Mouse (Mus musculus): Measurements from ENCODE around the gene Macf1. TPM values are rescaled to one million over a fixed set of nuclear protein-coding genes. Genes with fewer than 3 reads are reported as not detected.

Gene Macf1
- polyA plus RNA-seq, 1 experiment from 2014 or later: 76.5 TPM

DNA sequence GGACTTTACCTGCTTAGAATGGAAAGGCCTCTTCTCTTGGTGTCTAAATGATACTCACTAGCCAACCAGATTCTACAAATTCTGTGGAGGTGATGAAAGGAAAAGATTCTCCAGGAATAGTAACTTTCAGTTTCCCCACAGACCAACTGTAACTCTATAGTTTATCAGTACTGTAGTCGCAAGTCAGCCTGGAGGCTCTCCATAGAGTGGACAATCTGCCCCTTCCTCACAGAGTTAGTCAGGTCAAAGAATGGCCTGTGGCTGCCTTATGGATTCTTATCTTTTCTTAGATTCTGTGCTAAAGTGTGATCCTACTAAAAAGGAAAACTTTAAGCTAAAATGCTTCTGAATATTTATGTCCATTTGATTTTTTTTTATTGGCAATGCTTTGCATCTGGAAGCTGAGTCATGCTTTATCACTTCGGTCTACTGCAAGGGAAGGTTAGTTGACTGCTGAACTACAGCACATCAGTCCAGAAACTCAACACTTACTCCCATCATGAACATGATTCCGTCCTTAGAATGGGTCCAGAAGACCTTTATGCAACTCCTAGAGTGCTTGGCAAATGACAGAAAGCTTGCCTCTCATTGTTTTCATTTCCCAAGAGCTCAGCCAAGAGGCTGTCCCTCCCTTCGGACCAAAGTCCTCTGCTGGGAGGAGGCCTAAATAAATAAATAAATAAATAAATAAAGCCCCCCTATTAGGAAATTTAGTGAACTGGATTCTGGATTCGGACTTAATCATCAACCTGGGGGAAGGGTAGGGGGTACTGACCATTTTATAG is 256.1 kb downstream of the Macf1 start:
- no peak for DNase-seq (ENCODE audit: low spot score)
- WGBS: 96% methylated on average over 5 of the region's 5 CpGs
- H3K36me3 ChIP-seq (ENCODE audit: control insufficient read depth, insufficient read depth, low read length): peaks cover 37% of the 10 kb centered on the region

GRCm38 (mm10) chr4:123427271-123427899 is 256.8 kb downstream of the Macf1 start:
- Histone ChIP-seq H3K4me2 (ENCODE audit: low read length) (no peak overlapping the region), H3K36me3 (ENCODE audit: control insufficient read depth, insufficient read depth, low read length) (peaks cover 30% of the 10 kb centered on the region), H3K27me3 (replicated peaks; ENCODE audit: control insufficient read depth, insufficient read depth, low read length) (no peaks in the 10 kb centered on the region), H3K9ac (ENCODE audit: low read length) (no peak overlapping the region), H3K4me3 (ENCODE audit: low read depth, low read length) (no peak overlapping the region), H3K27ac (ENCODE audit: low read depth, low read length) (no peak overlapping the region), H3K4me1 (ENCODE audit: control insufficient read depth, insufficient read depth, low read length) (no peaks in the 10 kb centered on the region), H3K9me3 (replicated peaks; ENCODE audit: control insufficient read depth, low read length) (no peaks in the 10 kb centered on the region)
- DNase-seq (ENCODE audit: low spot score) (no peak), ATAC-seq (no peak)
- WGBS: 92% methylated on average over 9 of the region's 9 CpGs

More for the DNA sequence above, 256.1 kb downstream of the Macf1 start:
- no peak for ATAC-seq
- Histone ChIP-seq H3K9me3 (replicated peaks; ENCODE audit: control insufficient read depth, low read length) (no peaks in the 10 kb centered on the region), H3K9ac (ENCODE audit: low read length) (no peak overlapping the region), H3K27ac (ENCODE audit: low read depth, low read length) (no peak overlapping the region), H3K27me3 (replicated peaks; ENCODE audit: control insufficient read depth, insufficient read depth, low read length) (no peaks in the 10 kb centered on the region), H3K4me3 (ENCODE audit: low read depth, low read length) (no peak overlapping the region), H3K4me2 (ENCODE audit: low read length) (no peak overlapping the region), H3K4me1 (ENCODE audit: control insufficient read depth, insufficient read depth, low read length) (no peaks in the 10 kb centered on the region)

DNA sequence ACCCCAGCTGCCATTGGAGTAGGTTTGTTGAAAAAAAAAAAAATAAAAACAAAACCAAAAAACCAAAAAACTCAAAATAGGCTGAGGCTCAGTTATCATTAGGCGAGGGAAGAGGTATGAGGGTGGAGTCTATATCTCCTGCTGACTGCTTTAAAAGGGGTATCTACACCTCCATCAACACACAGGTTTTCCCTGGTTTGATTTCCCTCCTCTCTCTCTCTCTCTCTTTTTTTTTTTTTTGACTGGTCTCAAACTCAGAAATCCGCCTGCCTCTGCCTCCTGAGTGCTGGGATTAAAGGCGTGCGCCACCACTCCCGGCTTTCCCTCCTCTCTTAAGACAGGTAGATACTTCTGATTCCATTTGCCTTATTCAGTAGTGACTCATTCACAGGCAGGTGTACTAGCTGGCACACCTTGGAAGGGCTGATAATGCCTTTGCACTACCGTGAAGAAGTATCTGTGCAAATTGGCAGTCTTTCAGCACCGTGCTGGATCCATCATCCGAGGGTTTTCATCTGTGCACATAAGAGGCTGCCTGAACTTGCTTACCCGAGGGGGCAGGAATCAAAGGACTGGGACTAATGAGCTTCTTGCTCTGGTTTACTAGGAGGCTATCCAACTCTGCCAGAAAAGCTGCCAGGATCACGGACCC is 257.6 kb downstream of the Macf1 start:
- Histone ChIP-seq H3K9me3 (replicated peaks; ENCODE audit: control insufficient read depth, low read length) (no peaks in the 10 kb centered on the region), H3K36me3 (ENCODE audit: control insufficient read depth, insufficient read depth, low read length) (peaks cover 23% of the 10 kb centered on the region), H3K9ac (ENCODE audit: low read length) (no peak overlapping the region), H3K27ac (ENCODE audit: low read depth, low read length) (no peak overlapping the region), H3K4me3 (ENCODE audit: low read depth, low read length) (no peak overlapping the region), H3K27me3 (replicated peaks; ENCODE audit: control insufficient read depth, insufficient read depth, low read length) (no peaks in the 10 kb centered on the region), H3K4me1 (ENCODE audit: control insufficient read depth, insufficient read depth, low read length) (no peaks in the 10 kb centered on the region), H3K4me2 (ENCODE audit: low read length) (no peak overlapping the region)
- 83% methylated on average over 10 of the region's 10 CpGs for WGBS
- DNase-seq (ENCODE audit: low spot score): no peak
- ATAC-seq: no peak

DNA sequence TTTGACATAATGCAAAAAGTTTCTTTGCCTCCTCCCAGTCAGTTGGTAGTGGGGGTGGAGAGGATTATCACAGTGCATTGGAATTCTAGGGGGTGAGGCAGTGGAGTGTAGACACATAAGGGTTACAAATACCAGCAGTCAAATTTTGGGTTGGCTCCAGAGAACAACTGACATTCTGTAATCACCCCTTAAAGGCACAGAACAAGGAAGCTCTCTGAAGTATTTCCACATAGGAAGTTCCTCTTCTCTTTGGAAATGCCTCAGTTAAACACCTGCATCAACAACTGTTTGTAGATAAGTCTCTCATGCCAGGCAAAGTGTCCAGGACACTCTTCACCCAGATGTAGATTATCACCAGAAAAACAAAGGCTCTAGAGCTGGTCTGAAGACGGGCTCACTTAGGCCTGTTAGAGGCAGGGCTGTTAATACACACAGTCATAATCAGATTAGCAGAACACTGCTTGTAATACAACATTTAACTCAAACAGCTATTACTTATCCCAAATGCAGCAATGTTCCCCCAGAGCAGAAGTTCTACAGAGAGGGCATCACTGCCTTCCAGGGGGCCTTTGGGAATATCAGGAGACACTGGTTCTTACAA is 258.4 kb downstream of the Macf1 start:
- Histone ChIP-seq H3K4me2 (ENCODE audit: low read length) (no peak overlapping the region), H3K9me3 (replicated peaks; ENCODE audit: control insufficient read depth, low read length) (no peaks in the 10 kb centered on the region), H3K9ac (ENCODE audit: low read length) (no peak overlapping the region), H3K4me3 (ENCODE audit: low read depth, low read length) (no peak overlapping the region), H3K27me3 (replicated peaks; ENCODE audit: control insufficient read depth, insufficient read depth, low read length) (no peaks in the 10 kb centered on the region), H3K4me1 (ENCODE audit: control insufficient read depth, insufficient read depth, low read length) (no peaks in the 10 kb centered on the region), H3K27ac (ENCODE audit: low read depth, low read length) (no peak overlapping the region), H3K36me3 (ENCODE audit: control insufficient read depth, insufficient read depth, low read length) (peaks cover 16% of the 10 kb centered on the region)
- ATAC-seq (no peak), DNase-seq (ENCODE audit: low spot score) (no peak)
- 77% methylated on average over 1 of the region's 1 CpGs for WGBS

- DNase-seq (ENCODE audit: low spot score) (no peak), ATAC-seq (no peak)
- no peak overlapping the region for H3K4me2 ChIP-seq (ENCODE audit: low read length)
- no peaks in the 10 kb centered on the region for H3K27me3 ChIP-seq (replicated peaks; ENCODE audit: control insufficient read depth, insufficient read depth, low read length)
- H3K4me1 ChIP-seq (ENCODE audit: control insufficient read depth, insufficient read depth, low read length): no peaks in the 10 kb centered on the region
- no peak overlapping the region for H3K9ac ChIP-seq (ENCODE audit: low read length)
- H3K36me3 ChIP-seq (ENCODE audit: control insufficient read depth, insufficient read depth, low read length): 0 out of 2 replicates have a peak, but pooled peaks cover 7% of the 10 kb centered on the region
- 95% methylated on average over 2 of the region's 2 CpGs for WGBS
- H3K9me3 ChIP-seq (replicated peaks; ENCODE audit: control insufficient read depth, low read length): no peaks in the 10 kb centered on the region
- no peak overlapping the region for H3K27ac ChIP-seq (ENCODE audit: low read depth, low read length)
- H3K4me3 ChIP-seq (ENCODE audit: low read depth, low read length): no peak overlapping the region
Measured at GRCm38 (mm10) chr4:123424050-123424449, 260.1 kb downstream of the Macf1 start.

DNA sequence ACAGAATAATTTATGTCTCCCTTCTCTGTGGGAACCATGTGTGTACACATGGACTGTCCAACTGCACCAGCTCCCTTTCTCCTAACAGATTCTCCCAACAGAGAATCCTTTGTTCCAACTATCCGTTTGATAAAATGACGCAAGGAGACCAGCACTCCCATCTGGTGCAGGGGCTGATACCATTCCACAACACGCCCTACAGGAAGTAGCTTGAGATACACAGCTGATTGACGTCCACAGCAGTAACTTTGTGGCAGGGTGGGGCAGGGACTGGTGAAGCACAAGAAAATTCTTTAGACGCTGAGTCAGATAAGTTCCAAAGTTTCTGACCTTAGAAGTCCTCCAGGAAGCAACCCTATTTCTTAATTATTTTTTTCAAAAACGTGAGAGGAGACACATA is 261.3 kb downstream of the Macf1 start:
- ATAC-seq (no peak), DNase-seq (ENCODE audit: low spot score) (no peak)
- no peak overlapping the region for H3K27ac ChIP-seq (ENCODE audit: low read depth, low read length)
- WGBS: 84% methylated on average over 6 of the region's 6 CpGs
- H3K27me3 ChIP-seq (replicated peaks; ENCODE audit: control insufficient read depth, insufficient read depth, low read length): no peaks in the 10 kb centered on the region
- H3K9me3 ChIP-seq (replicated peaks; ENCODE audit: control insufficient read depth, low read length): no peaks in the 10 kb centered on the region
- H3K4me1 ChIP-seq (ENCODE audit: control insufficient read depth, insufficient read depth, low read length): no peaks in the 10 kb centered on the region
- H3K4me2 ChIP-seq (ENCODE audit: low read length): no peak overlapping the region
- no peak overlapping the region for H3K4me3 ChIP-seq (ENCODE audit: low read depth, low read length)
- H3K9ac ChIP-seq (ENCODE audit: low read length): no peak overlapping the region
- 0 out of 2 replicates have a peak, but pooled peaks cover 7% of the 10 kb centered on the region for H3K36me3 ChIP-seq (ENCODE audit: control insufficient read depth, insufficient read depth, low read length)

DNA sequence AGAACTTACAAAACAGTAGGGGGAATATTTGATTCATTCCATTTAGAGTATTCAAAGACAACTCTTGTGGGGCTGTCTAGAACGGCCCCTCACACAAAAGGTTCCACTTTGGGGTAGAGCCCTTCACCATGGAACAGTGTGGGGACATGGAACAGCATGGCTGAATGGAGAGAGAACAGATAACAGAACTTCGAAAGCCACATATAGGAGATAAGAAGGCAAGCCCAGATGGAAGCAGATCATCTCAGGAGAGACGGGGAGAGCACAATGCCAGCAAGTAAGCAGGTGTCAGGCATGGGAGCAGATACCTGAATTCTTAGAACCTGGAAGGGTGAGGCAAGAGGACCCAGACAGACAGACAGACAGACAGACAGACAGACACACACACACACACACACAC is 266.1 kb downstream of the Macf1 start:
- no peaks in the 10 kb centered on the region for H3K27me3 ChIP-seq (replicated peaks; ENCODE audit: control insufficient read depth, insufficient read depth, low read length)
- no peak overlapping the region for H3K4me3 ChIP-seq (ENCODE audit: low read depth, low read length)
- no peak overlapping the region for H3K9ac ChIP-seq (ENCODE audit: low read length)
- H3K4me1 ChIP-seq (ENCODE audit: control insufficient read depth, insufficient read depth, low read length): no peaks in the 10 kb centered on the region
- DNase-seq (ENCODE audit: low spot score) (no peak), ATAC-seq (no peak)
- no peaks in the 10 kb centered on the region for H3K9me3 ChIP-seq (replicated peaks; ENCODE audit: control insufficient read depth, low read length)
- H3K27ac ChIP-seq (ENCODE audit: low read depth, low read length): no peak overlapping the region
- no peaks in the 10 kb centered on the region for H3K36me3 ChIP-seq (ENCODE audit: control insufficient read depth, insufficient read depth, low read length)
- no peak overlapping the region for H3K4me2 ChIP-seq (ENCODE audit: low read length)
- WGBS: 92% methylated on average over 3 of the region's 3 CpGs

GRCm38 (mm10) chr4:123417478-123417877 is 266.7 kb downstream of the Macf1 start:
- Histone ChIP-seq H3K27me3 (replicated peaks; ENCODE audit: control insufficient read depth, insufficient read depth, low read length) (no peaks in the 10 kb centered on the region), H3K4me3 (ENCODE audit: low read depth, low read length) (no peak overlapping the region), H3K9me3 (replicated peaks; ENCODE audit: control insufficient read depth, low read length) (no peaks in the 10 kb centered on the region), H3K27ac (ENCODE audit: low read depth, low read length) (no peak overlapping the region), H3K9ac (ENCODE audit: low read length) (no peak overlapping the region), H3K4me1 (ENCODE audit: control insufficient read depth, insufficient read depth, low read length) (peaks cover 2% of the 10 kb centered on the region), H3K4me2 (ENCODE audit: low read length) (no peak overlapping the region), H3K36me3 (ENCODE audit: control insufficient read depth, insufficient read depth, low read length) (no peaks in the 10 kb centered on the region)
- DNase-seq (ENCODE audit: low spot score): no peak
- ATAC-seq: no peak
- 68% methylated on average over 1 of the region's 3 CpGs for WGBS
